Mouse (Mus musculus) yolk sac, embryonic 10.5 days (tissue): ENCODE measurements around the gene Ccl6.

ENCODE experiments used
- DNase-seq: peaks from one replicate; pipeline ENCODE4 v3.0.0-alpha.2; 2017; ENCODE audit warnings: low spot score

Gene Ccl6

DNA sequence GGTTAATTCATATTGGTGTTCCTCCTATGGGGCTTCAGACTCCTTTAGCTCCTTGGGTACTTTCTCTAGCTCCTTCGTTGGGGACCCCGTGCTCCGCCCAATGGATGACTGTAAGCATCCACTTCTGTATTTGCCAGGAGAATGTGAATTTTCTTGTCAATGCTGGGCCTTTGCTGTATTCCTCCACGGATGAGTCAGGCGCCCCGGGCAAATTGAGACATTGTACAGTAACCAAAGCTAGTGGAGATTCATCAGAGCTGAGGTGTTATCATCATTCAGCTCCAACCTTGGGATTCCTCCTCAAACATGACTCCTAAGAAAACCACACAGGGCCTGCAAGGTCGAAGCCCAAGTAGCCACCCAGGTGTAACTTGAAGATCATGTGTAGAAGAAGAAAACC lies 4.9 kb upstream of the Ccl6 start:
- no peak for DNase-seq

GRCm38 (mm10) chr11:83595669-83596455 lies 3.0 kb upstream of the Ccl6 start:
- DNase-seq = no peak

DNA sequence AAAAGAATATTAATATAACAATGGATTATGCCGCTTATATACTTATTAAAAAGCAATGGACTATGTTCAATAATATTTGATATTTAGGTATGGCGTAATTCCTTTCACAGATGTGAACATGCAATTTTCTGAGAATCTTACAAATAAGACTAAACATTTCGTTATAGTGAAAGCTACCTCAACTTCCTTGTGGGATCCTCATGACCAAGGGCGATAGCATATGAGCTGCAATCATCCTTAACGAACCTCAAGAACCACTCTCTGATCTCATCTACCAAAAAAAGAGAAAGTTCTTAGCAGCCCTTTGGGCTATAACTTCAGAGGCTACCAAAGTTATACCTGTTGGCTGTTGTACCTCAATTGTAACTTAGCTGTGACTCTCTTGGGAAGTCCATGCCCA lies 566 bp upstream of the Ccl6 start:
- no peak for DNase-seq

DNA sequence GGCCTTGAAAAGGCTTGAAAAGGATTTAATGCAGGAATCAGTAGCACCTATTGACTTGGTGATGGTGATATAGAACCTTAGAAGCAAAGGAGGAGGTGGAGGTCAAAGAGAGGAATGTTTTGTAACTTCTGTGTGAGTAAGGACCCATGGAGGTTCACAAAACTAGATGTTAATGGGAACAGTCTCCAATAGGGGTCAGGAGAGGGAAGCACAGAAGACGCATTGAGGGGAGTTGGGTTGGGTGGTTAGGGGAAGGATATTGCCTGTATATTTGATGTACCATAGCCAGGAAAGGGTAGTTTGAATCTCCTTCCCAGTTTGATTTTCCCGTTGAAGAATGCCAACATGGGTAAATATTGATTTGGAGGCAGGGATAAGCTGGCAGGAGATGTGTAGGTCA lies 8.7 kb downstream of the Ccl6 start:
- no peak for DNase-seq

GRCm38 (mm10) chr11:83583450-83583754 lies 9.5 kb downstream of the Ccl6 start:
- no peak for DNase-seq

GRCm38 (mm10) chr11:83582626-83583449 lies 10.0 kb downstream of the Ccl6 start:
- peak; percentile 21 for DNase-seq

DNA sequence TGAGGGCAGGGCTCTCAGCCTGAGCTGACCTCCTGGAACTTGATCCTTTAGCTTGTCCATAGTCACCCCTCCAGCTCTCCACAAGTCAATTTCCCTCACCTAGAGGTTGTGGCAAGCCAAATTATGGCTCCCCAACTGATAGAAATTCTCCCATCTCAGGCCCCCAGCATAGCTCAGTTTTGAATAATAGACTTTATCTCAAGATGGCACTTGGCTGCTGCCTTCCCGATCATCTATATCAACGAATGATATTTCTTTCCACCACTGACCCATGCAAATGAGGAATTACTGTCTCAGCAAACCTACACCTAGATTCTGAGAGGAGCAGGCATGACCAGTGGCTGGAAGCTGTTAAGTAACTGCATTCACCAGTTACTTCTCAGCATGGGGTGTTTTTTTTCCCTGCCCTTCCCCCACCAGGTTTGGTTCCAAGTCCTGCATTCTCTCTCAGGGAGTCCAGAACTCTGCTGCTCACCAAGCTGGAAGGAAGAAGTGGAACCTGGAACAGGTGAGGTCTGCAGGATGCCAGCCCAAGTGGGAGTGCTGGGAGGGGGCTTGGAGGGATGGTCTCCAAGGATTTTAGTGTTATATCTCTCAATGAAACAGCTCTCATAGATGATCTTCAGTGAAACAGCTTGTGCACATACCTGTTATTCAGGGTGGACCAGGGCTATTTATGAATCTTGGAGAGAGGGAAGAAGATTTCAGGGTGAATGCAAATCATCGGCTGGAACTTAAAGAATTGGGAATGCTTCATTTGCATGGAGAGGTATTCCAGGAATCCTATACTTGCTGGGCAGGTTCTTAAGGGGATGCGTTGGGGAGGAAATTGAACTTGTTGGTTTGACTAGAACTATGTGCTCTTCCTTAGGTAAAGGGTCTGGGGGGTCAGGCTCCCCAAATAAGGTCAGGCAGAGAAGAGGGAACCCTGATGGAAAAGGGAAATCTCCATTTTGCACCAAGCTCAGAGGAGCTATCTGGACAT lies 11.0 kb downstream of the Ccl6 start:
- DNase-seq = peak; percentile 10

DNA sequence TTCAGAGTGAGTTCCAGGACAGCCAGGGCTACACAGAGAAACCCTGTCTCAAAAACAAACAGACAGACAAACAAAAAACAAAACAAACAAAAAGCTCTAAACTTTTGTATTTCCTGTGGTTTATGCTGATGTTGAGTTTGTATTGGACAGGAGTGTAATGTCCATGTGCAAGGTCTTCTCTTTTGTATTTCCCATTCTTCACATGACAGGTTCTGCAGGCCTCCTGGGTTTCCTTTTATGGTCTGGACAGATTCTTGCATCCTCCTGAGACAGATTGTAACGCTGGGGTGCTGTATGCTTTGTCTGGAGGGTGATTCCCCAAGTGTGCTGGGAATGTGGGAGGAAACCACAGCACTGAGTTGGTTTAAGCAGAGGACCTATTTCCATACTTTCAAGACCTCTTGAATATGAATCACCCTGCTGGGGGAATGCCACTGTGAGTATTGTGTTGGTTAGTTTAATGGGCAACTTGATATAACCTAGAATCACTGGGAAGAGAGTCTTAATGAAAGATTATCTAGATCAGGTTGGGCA lies 12.1 kb downstream of the Ccl6 start:
- DNase-seq = no peak

DNA sequence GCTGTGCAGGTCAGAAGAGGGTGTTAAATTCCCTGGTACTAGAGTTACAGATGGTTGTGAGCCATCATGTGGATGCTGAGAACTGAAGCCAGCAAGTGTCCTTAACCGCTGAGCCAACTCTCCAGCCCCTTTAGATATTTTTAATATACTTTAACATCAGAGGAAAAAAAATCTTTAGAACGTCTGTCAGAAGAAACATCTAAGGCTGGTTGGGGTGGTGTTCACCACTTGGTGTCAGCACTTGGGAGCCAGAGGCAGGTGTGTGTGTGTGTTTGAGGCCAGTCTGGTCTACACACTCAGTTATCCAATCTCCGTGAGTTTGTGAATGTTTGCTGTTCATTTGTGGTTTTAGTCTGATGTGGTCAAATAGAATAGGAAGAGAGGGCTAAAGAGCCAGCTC lies 13.9 kb downstream of the Ccl6 start:
- DNase-seq = no peak

DNA sequence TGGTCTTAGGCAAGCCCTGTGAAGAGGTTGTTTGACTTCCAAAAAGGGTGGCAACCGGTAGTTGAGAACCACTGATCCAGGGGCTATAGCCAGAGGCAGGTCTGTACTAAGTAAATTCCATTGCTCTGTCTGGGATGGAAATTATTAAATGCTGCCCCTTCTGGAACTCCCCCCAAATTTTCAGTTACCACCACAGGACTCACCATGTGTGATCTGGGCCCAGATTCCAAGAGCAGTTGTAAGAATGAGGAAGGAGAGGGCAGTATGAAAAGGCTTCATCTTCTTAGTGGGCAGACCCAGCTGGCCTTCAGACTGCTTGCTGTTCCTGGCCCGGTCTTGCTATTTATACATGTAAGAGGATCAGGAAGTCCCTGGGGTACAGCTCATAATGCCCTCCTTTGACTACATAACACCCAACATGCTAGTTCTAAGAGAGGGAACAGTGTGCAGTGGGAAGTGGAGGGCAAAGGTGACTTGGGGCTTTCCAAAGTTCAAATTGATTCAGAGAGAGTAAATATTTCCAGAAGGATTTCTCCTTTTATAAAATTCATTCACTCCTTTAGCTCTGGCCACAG lies 14.6 kb downstream of the Ccl6 start, which contains the start of gene Ccl9:
Gene Ccl9, minus strand, starts transcription at position 451 of the 575 bp plus-strand sequence.
- peak; percentile 12 for DNase-seq

GRCm38 (mm10) chr11:83576927-83577555 lies 15.8 kb downstream of the Ccl6 start:
- DNase-seq = no peak

DNA sequence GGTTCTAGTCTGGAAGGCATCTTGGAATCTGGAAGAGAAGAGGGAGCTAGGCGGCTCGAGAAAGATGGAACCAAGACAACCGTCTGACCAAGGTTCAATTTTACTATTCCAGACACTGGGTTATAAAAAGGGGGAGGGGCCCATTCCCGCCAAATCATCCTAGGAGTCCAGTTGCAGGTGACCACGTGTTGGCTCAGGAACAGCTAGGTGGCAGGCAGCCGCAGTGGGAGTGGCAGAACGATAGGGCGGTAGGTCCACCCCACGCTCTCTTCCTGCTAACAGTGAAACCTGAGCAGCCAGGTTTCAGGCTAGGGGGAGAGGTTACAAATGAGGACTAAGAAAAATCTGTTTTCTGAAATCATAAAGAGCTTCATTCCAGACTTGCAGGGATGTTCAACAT lies 20.1 kb downstream of the Ccl6 start:
- no peak for DNase-seq

DNA sequence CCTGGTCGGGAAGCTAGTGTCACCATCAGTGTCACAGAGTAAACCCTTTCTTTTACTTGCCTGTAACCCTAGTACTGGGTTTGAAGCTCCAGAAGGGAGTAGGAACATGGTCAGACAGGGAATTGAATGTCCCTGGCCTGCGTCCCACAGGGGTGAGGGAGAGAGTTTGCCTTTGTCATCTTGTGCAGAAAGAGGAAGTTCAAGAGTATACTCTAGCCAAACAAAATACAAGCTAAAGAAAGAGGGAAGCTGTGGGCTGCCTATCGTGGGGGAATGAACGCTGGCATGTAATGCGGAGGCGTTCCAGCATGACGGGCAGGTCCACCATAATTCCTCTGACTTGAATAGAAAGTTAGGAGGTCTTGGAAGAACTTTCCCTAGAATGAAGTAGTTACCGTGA lies 20.7 kb downstream of the Ccl6 start:
- DNase-seq = no peak

- no peak for DNase-seq
Observed at GRCm38 (mm10) chr11:83570189-83570588, 22.7 kb downstream of the Ccl6 start.

DNA sequence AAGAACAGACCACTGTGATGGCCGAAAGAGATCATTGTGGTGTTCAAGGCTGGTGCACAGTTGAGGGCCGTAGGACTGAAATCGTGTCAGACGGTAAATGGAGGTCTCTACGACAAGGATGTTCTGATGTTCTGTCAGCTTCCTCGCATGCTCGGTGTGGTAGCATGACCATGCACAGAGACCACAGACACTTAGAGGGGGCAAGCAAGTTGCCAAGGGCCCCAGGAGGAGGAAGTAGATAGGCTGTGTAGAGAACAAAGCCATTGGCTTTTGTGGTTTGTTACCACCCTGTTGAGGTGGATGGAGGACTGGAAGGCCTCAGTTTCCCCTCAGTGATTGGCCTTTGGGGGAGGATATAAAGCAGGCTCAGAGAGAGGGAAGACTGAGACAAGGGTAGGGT lies 23.6 kb downstream of the Ccl6 start:
- no peak for DNase-seq

- no peak for DNase-seq
Observed at GRCm38 (mm10) chr11:83568786-83569185, 24.1 kb downstream of the Ccl6 start.

GRCm38 (mm10) chr11:83568061-83568460 lies 24.8 kb downstream of the Ccl6 start:
- no peak for DNase-seq

- no peak for DNase-seq
Observed at GRCm38 (mm10) chr11:83567311-83567710, 25.6 kb downstream of the Ccl6 start.

DNA sequence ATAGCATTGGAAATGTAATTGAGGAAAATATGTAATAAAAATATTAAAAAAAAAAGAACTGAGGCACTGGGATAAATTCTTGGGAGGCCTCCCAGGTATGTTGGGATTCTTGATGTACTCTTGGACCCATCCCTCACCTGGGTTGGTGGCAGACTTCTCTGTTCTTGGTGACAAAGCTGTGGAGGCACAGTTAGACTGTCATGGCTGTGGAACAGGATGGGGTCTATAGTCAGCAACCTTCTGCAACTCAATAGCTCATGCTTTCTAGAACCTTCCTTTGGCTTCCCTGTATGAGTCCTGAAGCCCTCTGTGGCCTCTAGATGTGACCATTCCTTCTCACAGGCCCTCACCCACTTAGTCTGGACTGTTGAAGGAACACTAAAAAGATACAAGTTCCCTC lies 26.3 kb downstream of the Ccl6 start:
- DNase-seq = no peak

DNA sequence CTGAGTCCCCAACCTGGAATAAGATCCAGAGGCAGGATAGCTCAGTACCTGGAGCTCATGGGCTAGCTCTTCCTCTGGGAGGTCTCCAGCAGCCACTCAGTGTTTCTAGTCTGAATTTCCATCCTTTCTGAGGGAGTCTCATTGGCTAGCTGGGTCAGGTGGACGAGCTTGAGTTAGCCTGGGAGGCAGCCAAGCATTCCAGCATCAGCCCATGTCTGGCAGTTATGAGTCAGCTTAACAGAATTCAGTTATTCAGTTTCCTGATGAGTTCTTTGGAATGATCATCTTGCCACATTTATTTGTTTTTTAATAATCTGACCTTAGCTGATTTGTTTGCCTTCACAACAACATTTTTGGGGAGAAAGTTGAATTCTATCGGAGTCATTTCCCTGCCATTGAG lies 29.1 kb downstream of the Ccl6 start:
- DNase-seq = no peak

- no peak for DNase-seq
Observed at GRCm38 (mm10) chr11:83562311-83562887, 30.5 kb downstream of the Ccl6 start.
